Mouse (Mus musculus): ENCODE measurements around the gene Egr2.

DNA sequence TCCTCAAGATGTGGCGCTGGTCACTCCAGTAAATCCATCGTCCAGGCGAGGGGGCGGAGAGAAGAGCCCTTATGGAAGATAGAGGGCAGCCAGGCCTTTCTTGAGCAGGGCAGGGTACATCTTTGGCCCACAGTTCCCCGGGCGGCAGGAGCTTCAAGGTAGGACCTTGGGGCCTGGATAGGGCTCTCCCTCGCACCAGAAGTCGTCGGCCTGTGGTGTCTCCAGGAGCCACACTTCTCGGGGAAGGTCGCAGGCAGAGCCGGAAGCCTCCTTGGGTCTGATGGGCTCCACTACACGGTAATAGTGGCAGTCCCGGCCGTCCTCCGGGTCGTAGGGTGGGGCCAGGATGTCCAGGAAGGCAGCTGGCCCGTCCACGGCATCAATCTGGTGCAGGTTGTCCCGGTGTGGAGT is 12.6 kb downstream of the Egr2 start:
- TF ChIP-seq NANOG (IDR thresholded peaks at IDR 0.05; ENCODE audit: borderline replicate concordance, low read length) (no peak), CTCF (conservative IDR thresholded peaks at IDR 0.05; ENCODE audit: low read length) (no peak)

Measured in E14TG2a.4 (cell line).